Mouse (Mus musculus): ENCODE data around the gene Cyp2c29. TPM values are rescaled to one million over a fixed set of nuclear protein-coding genes. Genes with fewer than 3 reads are reported as not detected.

Cyp2c29 gene
- total RNA-seq (2023) = not detected

GRCm38 (mm10) chr19:39269105-39269504, at the start of gene Cyp2c29:
Gene Cyp2c29 (plus strand): TSS chr19:39269405.

Other genes with a start within 250 kb of the Cyp2c29 start
- gene Cyp2c65, start 208.4 kb upstream of the Cyp2c29 start, total RNA-seq (2023) = not detected
- not detected for gene Cyp2c66, start 155.5 kb upstream of the Cyp2c29 start, total RNA-seq (2023)
- gene Cyp2c38, start 193.7 kb downstream of the Cyp2c29 start, total RNA-seq (2023) = not detected
- gene Cyp2c39, start 241.5 kb downstream of the Cyp2c29 start, total RNA-seq (2023) = not detected